ENCODE assay signal across 8 mouse cellular contexts in genomic region chr9:120675371-120676150, GRCm38 (mm10).
DNase-seq lines count a peak whose midpoint lies in the region; ATAC-seq and TF ChIP-seq lines count a peak whose summit lies in the region.

No protein-coding gene starts in this region.

- peaks cover 24% of the 10 kb centered on the region for H3K4me1 ChIP-seq in thymus, adult 2 months (replicated peaks; ENCODE audit: control insufficient read depth, insufficient read depth, low read length)
- H3K4me1 ChIP-seq in kidney, embryonic 15.5 days, result peaks cover 40% of the 10 kb centered on the region
- H3K4me1 ChIP-seq in midbrain, postnatal 0 days (ENCODE audit: insufficient read depth, low read length), result peaks cover 14% of the 10 kb centered on the region; the same call in 1 of the 2 replicates

- H3K9me3 ChIP-seq in kidney, embryonic 15.5 days (replicated peaks), result no peaks in the 10 kb centered on the region
- no peaks in the 10 kb centered on the region for H3K9me3 ChIP-seq in midbrain, postnatal 0 days (ENCODE audit: low read length)

- 9% methylated on average over 18 of the region's 18 CpGs for WGBS in thymus, adult 2 months
- WGBS in kidney, embryonic 15.5 days, result under 1% methylated on average over 18 of the region's 18 CpGs
- 6% methylated on average over 17 of the region's 18 CpGs for WGBS in midbrain, postnatal 0 days

- TF ChIP-seq POLR2A in thymus, adult 2 months (IDR thresholded peaks at IDR 0.05; ENCODE audit: control insufficient read depth, extremely low read depth, insufficient read depth, low read length, poor library complexity), result no peak

- no peaks in the 10 kb centered on the region for H3K36me3 ChIP-seq in thymus, adult 2 months (ENCODE audit: control insufficient read depth, insufficient read depth, low read length)
- no peaks in the 10 kb centered on the region for H3K36me3 ChIP-seq in kidney, embryonic 15.5 days
- no peaks in the 10 kb centered on the region for H3K36me3 ChIP-seq in midbrain, postnatal 0 days (ENCODE audit: insufficient read depth, low read length)

- H3K4me2 ChIP-seq in kidney, embryonic 15.5 days, result peak overlapping the region; percentile 76
- H3K4me2 ChIP-seq in midbrain, postnatal 0 days (ENCODE audit: low read depth, low read length, poor library complexity, severe bottlenecking), result peak overlapping the region; percentile 54

- DNase-seq in adrenal gland, adult 2 months, result peak; percentile 3
- no peak for DNase-seq in adrenal gland, adult 8-10 months
- DNase-seq in thymus, adult 2 months, result peak; percentile 10
- no peak for DNase-seq in thymus, adult 18-20 months
- peak; percentile 15 for DNase-seq in midbrain, postnatal 0 days (ENCODE audit: low spot score)
- DNase-seq in right cerebral cortex, postnatal 14 days, result no peak
- DNase-seq in layer of hippocampus, adult 9-11 months, result no peak

- no peaks in the 10 kb centered on the region for H3K27me3 ChIP-seq in thymus, adult 2 months (ENCODE audit: control insufficient read depth, insufficient read depth, low read length)
- peaks cover 20% of the 10 kb centered on the region; the same call in 1 of the 2 replicates for H3K27me3 ChIP-seq in kidney, embryonic 15.5 days
- H3K27me3 ChIP-seq in midbrain, postnatal 0 days (ENCODE audit: insufficient read depth, low read length), result no peaks in the 10 kb centered on the region

- no peak for TF ChIP-seq CTCF in thymus, adult 2 months (IDR thresholded peaks at IDR 0.05; ENCODE audit: borderline replicate concordance, control insufficient read depth, extremely low read depth, insufficient read depth, low read length, poor library complexity)
- no peak for TF ChIP-seq CTCF in midbrain, postnatal 0 days (IDR thresholded peaks at IDR 0.05)

- no peak overlapping the region for H3K9ac ChIP-seq in kidney, embryonic 15.5 days
- H3K9ac ChIP-seq in midbrain, postnatal 0 days (replicated peaks; ENCODE audit: low read length, poor library complexity, severe bottlenecking), result peak overlapping the region; percentile 29

- 0 out of 2 replicates have a peak overlapping the region, but pooled peaks have one; percentile 18 for H3K4me3 ChIP-seq in thymus, adult 2 months (ENCODE audit: control insufficient read depth, insufficient read depth, low read length)
- peak overlapping the region; percentile 42 for H3K4me3 ChIP-seq in kidney, embryonic 15.5 days (replicated peaks)
- peak overlapping the region; percentile 24 for H3K4me3 ChIP-seq in midbrain, postnatal 0 days (ENCODE audit: low read depth, low read length)

- no peak overlapping the region for H3K27ac ChIP-seq in thymus, adult 2 months (ENCODE audit: control insufficient read depth, insufficient read depth, low read length)
- H3K27ac ChIP-seq in kidney, embryonic 15.5 days, result peak overlapping the region; percentile 87
- H3K27ac ChIP-seq in midbrain, postnatal 0 days (ENCODE audit: low read depth, low read length), result no peak overlapping the region

- peak; percentile 41; the same call in 1 of the 2 replicates for ATAC-seq in kidney, embryonic 15.5 days (replicated peaks; ENCODE audit: low FRiP score)
- ATAC-seq in midbrain, postnatal 0 days (ENCODE audit: low FRiP score), result no peak

Comparison
In these comparisons a context has a peak if more than half of its experiments do, and no peak if none do; other contexts are left out.
1. DNase-seq: peak in adrenal gland, adult 2 months (single experiment), thymus, adult 2 months (single experiment) and midbrain, postnatal 0 days (single experiment); none in adrenal gland, adult 8-10 months (single experiment), thymus, adult 18-20 months (0 of 2), right cerebral cortex, postnatal 14 days (single experiment) and layer of hippocampus, adult 9-11 months (single experiment).
2. Peak in every context shown above with its lines, with median percentiles within 50 percentile points of each other: H3K4me3 ChIP-seq.